Mouse (Mus musculus) spleen, postnatal 10 days (tissue): ENCODE measurements at regions not wholly inside any gene's neighbourhood (a gene's known extent, or its start where the extent isn't known, plus 50 kb on each side); places are given as distances from the start of the nearest gene placed in this dataset.

ENCODE experiments used
- DNase-seq, 2 experiments: peaks; one replicate each; pipeline ENCODE4 v3.0.0; 2021 to 2022; ENCODE audit warnings: low spot score in 2 of 2

- no peak for DNase-seq
Observed at GRCm38 (mm10) chr2:94248948-94249347, 91.2 kb upstream of the Hsd17b12 start.

- DNase-seq: no peak
Observed at GRCm38 (mm10) chr2:94246851-94247471, 89.2 kb upstream of the Hsd17b12 start.

- DNase-seq: no peak
Observed at GRCm38 (mm10) chr2:94246180-94246611, 88.4 kb upstream of the Hsd17b12 start.

GRCm38 (mm10) chr2:94245305-94245959 lies 87.7 kb upstream of the Hsd17b12 start:
- DNase-seq: peak; percentile 20 to 58

GRCm38 (mm10) chr2:94244140-94244539 lies 86.4 kb upstream of the Hsd17b12 start:
- DNase-seq: no peak

- DNase-seq: no peak
Observed at GRCm38 (mm10) chr2:94243053-94243916, 85.5 kb upstream of the Hsd17b12 start.

GRCm38 (mm10) chr2:94242406-94243052 lies 84.8 kb upstream of the Hsd17b12 start:
- no peak for DNase-seq

- DNase-seq: no peak
Observed at GRCm38 (mm10) chr2:94242051-94242397, 84.3 kb upstream of the Hsd17b12 start.

- no peak for DNase-seq
Observed at GRCm38 (mm10) chr2:94241301-94242050, 83.7 kb upstream of the Hsd17b12 start.

GRCm38 (mm10) chr2:94240411-94240810 lies 82.6 kb upstream of the Hsd17b12 start:
- no peak for DNase-seq

GRCm38 (mm10) chr2:94239573-94239972 lies 81.8 kb upstream of the Hsd17b12 start:
- DNase-seq: no peak

- no peak for DNase-seq
Observed at GRCm38 (mm10) chr2:94236479-94236878, 78.7 kb upstream of the Hsd17b12 start.

- DNase-seq: no peak
Observed at GRCm38 (mm10) chr2:94233597-94233996, 75.8 kb upstream of the Hsd17b12 start.

GRCm38 (mm10) chr2:94219421-94219820 lies 61.7 kb upstream of the Hsd17b12 start:
- no peak for DNase-seq

- no peak for DNase-seq
Observed at GRCm38 (mm10) chr2:94217481-94217880, 59.7 kb upstream of the Hsd17b12 start.

- DNase-seq: no peak
Observed at GRCm38 (mm10) chr2:94215455-94215854, 57.7 kb upstream of the Hsd17b12 start.
